Mouse (Mus musculus) layer of hippocampus, adult 2 months (tissue): ENCODE measurements around the gene Rabl6. TPM values are rescaled to one million over a fixed set of nuclear protein-coding genes. Genes with fewer than 3 reads are reported as not detected.
A peak's percentile ranks its signal among the peaks of the same experiment; 100 is the strongest.
"Not testable (repeated sequence)": the region's sequence is repeated elsewhere in the genome, so short reads cannot be mapped to it uniquely, and the experiment has no call there.

Experiments used
- DNase-seq, 2 experiments: peaks; one replicate each; pipeline ENCODE4 v3.0.0; 2022; ENCODE audit warnings: low spot score in 2 of 2
- H3K27ac ChIP-seq: fragments of 200-600 bp; 2 replicates; pipeline ENCODE4 v1.8.1; 2022
- H3K4me3 ChIP-seq: fragments of 200-600 bp; 2 replicates; pipeline ENCODE4 v1.8.1; 2022; ENCODE audit warnings: mild to moderate bottlenecking
- CTCF ChIP-seq: fragments of 200-600 bp; conservative IDR thresholded peaks from 2 replicates; pipeline ENCODE4 v1.8.1; 2022; ENCODE audit warnings: antibody characterized with exemption, mild to moderate bottlenecking, moderate library complexity
- total RNA-seq, 2 experiments: library from RNA; stranded (reverse); gene quantifications; 2 replicates each; pipeline ENCODE4 v1.2.3; 2021

Gene Rabl6
- total RNA-seq, 2 experiments from 2014 or later: 149 to 151 TPM

DNA sequence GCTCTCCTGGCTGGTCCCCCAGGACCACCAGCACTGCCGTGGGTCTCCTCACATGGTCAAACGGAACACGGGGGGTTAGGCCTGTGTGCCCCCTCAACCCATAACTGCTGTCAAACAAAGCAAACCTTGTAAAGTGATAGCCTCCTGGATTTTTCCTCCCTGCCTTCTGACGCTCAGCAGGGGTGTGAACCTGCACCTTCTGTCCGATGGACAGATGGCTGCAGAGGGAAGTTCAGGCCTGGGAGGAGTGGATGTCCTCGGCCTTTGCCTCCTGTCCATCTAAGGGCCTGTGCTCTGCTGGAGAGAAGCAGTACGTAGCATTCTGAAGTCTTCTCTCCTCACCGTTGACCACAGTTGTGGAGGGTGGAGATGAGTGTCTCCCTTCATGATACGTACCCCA is 46.4 kb downstream of the Rabl6 start:
- no peak overlapping the region for H3K27ac ChIP-seq
- TF ChIP-seq CTCF: no peak
- DNase-seq: no peak
- H3K4me3 ChIP-seq: no peak overlapping the region

DNA sequence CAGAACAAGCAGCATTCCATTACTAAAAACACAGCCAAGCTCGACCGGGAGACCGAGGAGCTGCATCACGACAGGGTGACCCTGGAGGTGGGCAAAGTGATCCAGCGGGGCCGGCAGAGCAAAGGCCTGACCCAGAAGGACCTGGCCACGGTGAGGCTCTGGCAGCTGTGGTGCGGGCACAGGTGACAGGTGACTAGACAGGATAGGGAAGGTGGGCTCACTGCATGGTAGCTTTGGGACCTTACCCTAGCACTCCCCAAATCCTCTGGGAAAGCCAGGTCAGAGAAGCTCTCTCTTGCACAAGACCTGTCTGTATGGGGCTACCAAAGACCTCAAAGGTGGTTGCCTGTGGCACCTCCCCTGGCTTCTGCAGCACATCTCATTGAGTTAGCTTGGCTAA is 47.8 kb downstream of the Rabl6 start:
- TF ChIP-seq CTCF: no peak
- no peak overlapping the region for H3K4me3 ChIP-seq
- no peak for DNase-seq
- H3K27ac ChIP-seq: no peak overlapping the region

DNA sequence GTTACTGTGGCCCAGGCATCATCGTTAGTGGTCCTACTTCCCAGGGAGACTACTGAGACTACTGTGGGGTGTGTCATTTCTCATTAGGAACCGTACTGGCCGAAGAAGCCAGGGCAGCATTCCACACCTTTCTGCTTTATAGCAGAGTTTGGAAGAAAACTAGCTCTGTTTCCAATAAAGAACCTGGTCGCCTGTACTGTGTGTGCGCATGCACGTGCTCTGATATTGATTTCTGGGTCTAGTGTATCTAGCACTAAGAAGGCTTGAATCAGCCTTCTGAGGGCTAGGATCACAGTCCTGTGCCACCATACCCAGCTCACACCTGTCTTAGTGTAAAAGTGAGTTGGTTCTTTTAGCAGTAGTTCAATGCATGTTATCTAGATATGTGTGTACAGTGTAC is 49.5 kb downstream of the Rabl6 start:
- no peak for DNase-seq
- H3K27ac ChIP-seq: peak overlapping the region; percentile 96; the same call in 1 of the 2 replicates

DNA sequence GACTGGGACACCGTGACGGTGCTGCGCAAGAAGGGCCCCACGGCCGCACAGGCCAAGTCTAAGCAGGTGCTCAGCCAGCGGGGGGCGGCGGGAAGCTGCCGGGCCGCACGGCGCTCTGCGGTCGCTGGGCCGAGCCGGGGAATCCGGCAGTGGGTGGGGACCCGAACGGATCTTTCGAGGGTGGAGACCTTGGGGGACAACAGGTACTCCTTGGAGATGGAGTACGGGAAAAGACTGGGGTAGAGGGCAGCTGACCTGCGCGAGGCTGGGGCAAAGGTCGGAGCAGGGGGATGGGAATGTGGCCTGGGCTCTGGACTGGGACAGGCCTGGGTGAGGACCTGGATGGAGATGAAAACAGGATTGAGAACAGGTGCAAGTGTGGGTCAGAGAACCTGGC is 50.4 kb downstream of the Rabl6 start:
- Histone ChIP-seq H3K27ac (peak overlapping the region; percentile 96), H3K4me3 (peak overlapping the region; percentile 83)
- no peak for DNase-seq
- TF ChIP-seq CTCF: no peak

More for the DNA sequence above, 49.5 kb downstream of the Rabl6 start:
- peak overlapping the region; percentile 83 for H3K4me3 ChIP-seq
- no peak for TF ChIP-seq CTCF

DNA sequence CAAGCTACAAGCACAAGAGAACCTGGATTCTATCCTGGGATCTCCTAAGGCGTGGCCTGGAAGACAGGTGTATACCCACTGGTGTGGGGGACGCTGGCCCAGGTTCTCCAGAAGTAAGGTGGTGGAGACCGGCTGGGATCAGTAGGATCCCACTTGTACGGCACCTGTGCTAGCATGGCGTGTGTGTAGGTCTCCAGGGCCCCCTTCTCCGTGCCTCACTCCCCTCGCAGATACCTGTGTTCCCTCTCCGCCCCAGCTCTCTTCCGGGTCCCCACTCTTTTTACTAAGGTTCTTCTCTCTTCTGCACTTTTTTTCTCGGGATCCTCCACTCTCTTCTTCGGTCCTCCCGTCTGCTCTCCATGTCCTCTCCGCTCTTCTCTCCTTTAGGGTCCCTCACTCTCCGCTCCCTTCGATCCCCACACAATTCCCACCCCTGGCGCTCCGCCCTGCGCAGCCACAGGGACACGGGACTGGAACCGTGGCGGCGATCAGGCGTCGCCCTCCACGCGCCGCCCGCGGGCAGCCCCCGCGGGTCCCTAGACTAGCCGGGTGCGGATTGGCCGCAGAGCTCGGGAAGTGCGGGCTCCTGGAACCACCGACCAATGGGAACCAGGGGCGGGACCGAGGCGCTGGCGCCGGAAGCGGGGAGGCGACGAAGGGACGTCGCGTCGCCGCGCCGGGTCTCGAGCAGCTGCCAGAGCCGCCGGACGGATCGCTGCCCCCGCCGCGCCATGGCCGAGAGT is 50.9 kb downstream of the Rabl6 start, which contains the start of gene Edf1:
TSS of gene Edf1 (plus strand) at position 627 of the 743 bp plus-strand sequence.
- peak within 1 kb of the TSS; percentile 83 for H3K4me3 ChIP-seq
- 0 out of 2 replicates have a peak, but pooled peaks have one; percentile 2 for TF ChIP-seq CTCF
- peak within 1 kb of the TSS; percentile 96 for H3K27ac ChIP-seq
- DNase-seq: peak; percentile 93 to 96

DNA sequence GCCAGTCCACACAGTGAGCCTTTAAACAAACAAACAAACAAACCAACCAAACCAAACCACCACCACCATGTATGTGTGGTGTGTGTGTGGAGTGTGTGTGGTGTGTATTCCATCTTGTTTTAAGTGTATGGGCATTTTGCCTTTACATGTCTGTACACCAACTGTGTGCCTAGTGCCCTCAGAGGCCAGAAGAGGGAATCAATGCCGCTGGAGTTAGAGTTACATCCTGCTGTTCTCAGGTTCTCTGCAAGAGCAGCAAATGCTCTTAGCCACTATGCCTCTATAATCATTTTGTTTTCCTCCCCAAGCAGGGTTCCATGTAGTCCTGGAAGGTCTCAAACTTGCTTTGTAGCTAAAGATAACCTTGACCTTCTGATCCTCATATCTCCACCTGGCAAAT is 52.0 kb downstream of the Rabl6 start:
- no peak for TF ChIP-seq CTCF
- Histone ChIP-seq H3K4me3 (no peak overlapping the region), H3K27ac (no peak overlapping the region)
- DNase-seq: no peak

DNA sequence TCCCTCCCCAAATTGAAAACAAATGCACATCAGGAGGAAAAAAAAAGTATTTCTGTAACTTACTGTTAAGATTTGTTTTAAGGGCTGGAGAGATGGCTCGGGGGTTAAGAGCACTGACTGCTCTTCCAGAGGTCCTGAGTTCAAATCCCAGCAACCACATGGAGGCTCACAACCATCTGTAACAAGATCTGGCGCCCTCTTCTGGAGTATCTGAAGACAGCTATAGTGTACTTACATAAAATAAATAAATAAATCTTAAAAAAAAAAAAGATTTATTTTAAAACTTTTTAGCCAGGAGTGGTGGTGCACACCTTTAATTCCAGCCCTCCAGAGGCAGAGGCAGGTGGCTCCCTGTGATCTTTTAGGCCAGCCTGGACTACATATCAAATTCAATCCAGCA is 52.8 kb downstream of the Rabl6 start:
- peak; percentile 68 for TF ChIP-seq CTCF
- not testable (repeated sequence) for DNase-seq, H3K4me3 ChIP-seq, H3K27ac ChIP-seq

DNA sequence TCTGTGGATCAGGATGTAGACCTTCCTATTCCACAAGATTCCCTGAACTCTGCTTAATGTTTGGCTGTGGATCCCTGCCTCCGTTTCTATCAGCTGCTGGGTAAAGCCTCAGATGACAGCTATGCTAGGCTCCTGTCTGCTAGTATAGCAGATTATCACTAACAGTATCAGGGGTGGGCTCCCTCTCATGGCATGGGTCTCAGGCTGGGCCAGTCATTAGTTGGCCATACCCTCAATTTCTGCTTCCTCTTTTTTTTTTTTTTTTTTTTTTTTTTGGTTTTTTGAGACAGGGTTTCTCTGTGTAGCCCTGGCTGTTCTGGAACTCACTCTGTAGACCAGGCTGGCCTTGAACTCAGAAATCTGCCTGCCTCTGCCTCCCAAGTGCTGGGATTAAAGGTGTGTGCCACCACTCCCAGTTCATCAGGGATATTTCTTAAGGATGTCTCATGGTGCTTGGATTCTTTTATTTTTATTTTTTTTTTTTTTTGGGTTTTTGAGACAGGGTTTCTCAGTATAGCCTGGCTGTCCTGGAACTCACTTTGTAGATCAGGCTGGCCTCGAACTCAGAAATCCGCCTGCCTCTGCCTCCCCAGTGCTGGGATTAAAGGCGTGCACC is 55.0 kb downstream of the Rabl6 start:
- not testable (repeated sequence) for DNase-seq, H3K4me3 ChIP-seq, H3K27ac ChIP-seq

DNA sequence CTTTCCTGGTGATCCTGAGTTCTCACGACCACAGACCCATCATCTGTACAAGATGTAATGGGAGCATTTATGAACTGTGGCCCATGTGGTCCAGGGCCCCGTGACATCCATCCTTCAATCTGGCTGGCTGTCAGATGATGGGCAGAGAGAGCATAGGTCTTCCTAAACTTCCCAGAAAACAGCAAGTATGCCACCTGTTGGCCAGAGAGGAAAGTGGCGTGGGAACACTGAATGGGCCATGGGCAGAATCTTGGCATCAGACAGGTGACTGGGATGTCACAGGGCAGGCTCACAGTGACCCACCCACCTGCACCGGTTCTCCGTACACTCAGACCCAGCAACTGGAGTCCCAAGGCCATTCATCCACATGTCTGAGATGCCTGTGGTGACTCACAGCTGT is 57.1 kb downstream of the Rabl6 start:
- no peak overlapping the region for H3K27ac ChIP-seq
- peak; percentile 84 for TF ChIP-seq CTCF
- no peak overlapping the region for H3K4me3 ChIP-seq
- peak in 1 of 2 experiments; percentile 47 for DNase-seq

DNA sequence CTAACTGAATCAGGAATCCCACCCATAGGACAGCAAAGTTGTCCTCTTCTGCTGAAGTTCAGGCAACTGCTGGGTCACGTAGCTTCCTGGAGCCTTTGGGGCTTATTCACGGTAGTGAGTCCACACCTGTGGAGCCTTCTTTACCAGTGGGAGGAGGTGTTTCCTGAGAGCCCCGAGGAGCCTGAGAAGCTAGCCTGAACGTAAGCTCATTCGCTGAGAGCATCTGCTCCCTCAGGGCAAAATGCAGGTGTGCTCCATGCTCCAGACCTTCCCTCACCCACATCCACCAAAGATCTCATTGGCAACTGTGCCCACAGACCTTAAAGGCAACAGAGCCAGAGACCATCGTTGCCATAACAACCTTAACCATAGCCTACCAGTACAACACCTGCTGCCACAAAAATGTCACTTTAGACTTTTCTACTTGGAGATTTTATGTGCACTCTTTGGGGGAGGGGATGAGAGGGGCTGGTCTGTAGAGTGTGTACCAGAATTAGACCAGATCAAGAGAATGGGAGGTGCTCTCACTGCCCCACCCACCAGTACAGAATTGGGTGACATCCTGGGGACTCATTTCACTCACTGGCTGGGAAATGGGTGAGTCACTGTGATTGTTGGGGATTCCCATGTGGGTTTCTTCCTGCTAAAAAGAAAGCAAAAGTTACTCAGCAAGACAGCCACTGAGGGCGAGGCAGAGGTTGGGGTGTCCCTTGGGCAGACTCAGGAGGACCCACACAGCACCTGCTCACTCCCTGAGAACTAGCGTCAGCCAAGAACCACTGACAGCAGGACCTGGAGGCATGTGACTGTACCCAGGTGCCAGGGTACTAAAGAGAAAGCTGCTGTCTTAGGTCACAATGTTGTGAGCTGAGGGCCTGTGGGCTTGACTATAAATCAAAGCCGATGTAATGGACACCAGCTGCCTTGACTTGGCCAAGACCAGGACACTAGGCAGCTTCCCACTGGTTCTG is 59.0 kb downstream of the Rabl6 start:
- DNase-seq: no peak
- no peak overlapping the region for H3K27ac ChIP-seq
- no peak for TF ChIP-seq CTCF
- H3K4me3 ChIP-seq: no peak overlapping the region

DNA sequence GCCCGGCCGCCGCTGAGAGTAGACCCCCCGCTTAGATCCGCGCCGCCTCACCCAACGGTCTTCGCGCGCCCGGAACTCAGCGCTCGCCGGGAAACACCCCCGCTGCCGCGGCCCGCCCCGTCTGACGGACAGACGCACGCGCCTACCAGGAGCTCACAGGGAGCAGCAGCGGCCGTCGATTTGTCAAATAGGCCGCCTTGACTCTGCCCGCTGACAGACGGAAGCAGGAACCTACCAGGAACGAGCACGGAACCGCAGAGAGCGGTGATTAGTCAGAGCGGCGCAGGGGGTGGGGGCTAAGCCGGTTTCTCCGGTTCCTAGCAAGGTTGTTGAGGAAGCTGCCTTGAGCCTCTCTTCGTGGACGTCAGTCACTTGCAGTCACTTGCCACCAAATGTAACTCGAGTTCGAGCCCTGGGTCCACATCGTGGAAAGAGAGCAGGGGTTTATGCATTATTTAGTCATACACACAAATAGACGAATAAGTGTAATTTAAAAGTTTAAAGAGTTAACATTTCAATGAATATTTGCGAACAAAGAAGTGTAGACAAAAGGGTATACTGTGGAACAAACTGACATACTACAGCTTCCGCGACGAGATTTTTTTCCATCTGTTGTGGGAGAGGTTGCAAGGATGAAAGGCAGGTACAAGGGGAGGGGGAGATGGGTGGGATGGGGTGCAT is 61.4 kb downstream of the Rabl6 start, which contains the start of gene Traf2:
TSS of gene Traf2 (minus strand) at position 130 of the 681 bp plus-strand sequence.
- no peak for TF ChIP-seq CTCF
- DNase-seq: peak; percentile 98 to 99
- Histone ChIP-seq H3K27ac (peak within 1 kb of the TSS; percentile 83), H3K4me3 (peak within 1 kb of the TSS; percentile 69)
